Mouse (Mus musculus): ENCODE measurements around the gene Psmb11. TPM values are rescaled to one million over a fixed set of nuclear protein-coding genes. Genes with fewer than 3 reads are reported as not detected.

Gene Psmb11
- total RNA-seq, 2 experiments from 2014 or later: 0.35 to 0.38 TPM

Small RNAs within 50 kb of the gene (microRNA-seq; reads per million reads assigned to microRNA genes)
- 0 reads per million in 2 experiments for gene Mir686
- gene Mir6948: 0 to 1.4 reads per million in 2 experiments

Other genes starting within 250 kb of the Psmb11 start
- 1 to 10 TPM; 2.4 to 2.5 TPM for gene Slc7a7, start 203.7 kb upstream of the Psmb11 start, total RNA-seq (2021)
- gene Mrpl52, start 194.5 kb upstream of the Psmb11 start, total RNA-seq (2021): 10 to 100 TPM; 92.7 to 96.6 TPM
- 10 to 100 TPM; 20.0 to 29.8 TPM for gene Mmp14, start 189.8 kb upstream of the Psmb11 start, total RNA-seq (2021)
- gene Lrp10, start 157.3 kb upstream of the Psmb11 start, total RNA-seq (2021): 10 to 100 TPM; 40.3 to 45.1 TPM
- 10 to 100 TPM; 31.3 to 33.2 TPM for gene Rem2, start 145.3 kb upstream of the Psmb11 start, total RNA-seq (2021)
- gene Prmt5, start 103.9 kb upstream of the Psmb11 start, total RNA-seq (2021): 10 to 100 TPM; 74.9 to 75.2 TPM
- 1 to 10 TPM; 4.1 to 4.2 TPM for gene Haus4, start 66.8 kb upstream of the Psmb11 start, total RNA-seq (2021)
- gene Ajuba, start 43.9 kb upstream of the Psmb11 start, total RNA-seq (2021): 1 to 10 TPM; 2.6 to 3.2 TPM
- 1 to 10 TPM; 4.3 to 5.6 TPM for gene 4931414P19Rik, start 15.4 kb upstream of the Psmb11 start, total RNA-seq (2021)
- 100 to 1,000 TPM; 211 to 215 TPM for gene Psmb5, start 3.4 kb upstream of the Psmb11 start, total RNA-seq (2021)
- gene Gm17606, start 19.5 kb downstream of the Psmb11 start, total RNA-seq (2021): not detected
- gene Cdh24, start 19.9 kb downstream of the Psmb11 start, total RNA-seq (2021): 10 to 100 TPM; 20.5 to 21.0 TPM
- gene 1700123O20Rik, start 64.8 kb downstream of the Psmb11 start, total RNA-seq (2021): 10 to 100 TPM; 25.8 to 27.8 TPM
- gene Acin1, start 65.5 kb downstream of the Psmb11 start, total RNA-seq (2021): 100 to 1,000 TPM; 210 to 221 TPM
- gene Gm29776, start 77.4 kb downstream of the Psmb11 start, total RNA-seq (2021): under 1 TPM in 1 of 2 experiments, not detected in 1; 0.21 TPM
- not detected for gene Cebpe, start 90.7 kb downstream of the Psmb11 start, total RNA-seq (2021)
- 10 to 100 TPM; 66.1 to 66.2 TPM for gene Slc7a8, start 160.5 kb downstream of the Psmb11 start, total RNA-seq (2021)
- gene Rnf212b, start 192.7 kb downstream of the Psmb11 start, total RNA-seq (2021): not detected
- 10 to 100 TPM; 20.8 to 21.7 TPM for gene Homez, start 249.5 kb downstream of the Psmb11 start, total RNA-seq (2021)